Mouse (Mus musculus) hindbrain, embryonic 11.5 days (tissue): ENCODE results near the gene Coro1a. TPM values are rescaled to one million over a fixed set of nuclear protein-coding genes. Genes with fewer than 3 reads are reported as not detected.
A peak's percentile ranks its signal among the peaks of the same experiment; 100 is the strongest.

ENCODE experiments used
- ATAC-seq: fragments of 200-750 bp; cut with Nextera tagmentation; 2 replicates; pipeline ENCODE4 v1.8.0; 2017; ENCODE audit warnings: mild to moderate bottlenecking, moderate TSS enrichment, moderate library complexity; ENCODE audit not compliant: low FRiP score
- DNase-seq: peaks from one replicate; pipeline ENCODE4 v3.0.0-alpha.2; 2015; ENCODE audit warnings: low spot score
- H3K27ac ChIP-seq: fragments of 300-500 bp; sonication (generic); 2 replicates; pipeline ENCODE4 v1.5.1; 2014; ENCODE audit warnings: mild to moderate bottlenecking, low read depth, low read length
- H3K27me3 ChIP-seq: fragments of 300-500 bp; sonication (generic); 2 replicates; pipeline ENCODE4 v1.6.1; 2014; ENCODE audit warnings: mild to moderate bottlenecking, low read length, moderate library complexity, mixed read lengths; ENCODE audit not compliant: control insufficient read depth, insufficient read depth
- H3K36me3 ChIP-seq: fragments of 300-500 bp; sonication (generic); 2 replicates; pipeline ENCODE4 v1.6.1; 2014; ENCODE audit warnings: mild to moderate bottlenecking, low read length, moderate library complexity, mixed read lengths; ENCODE audit not compliant: control insufficient read depth, insufficient read depth
- H3K4me1 ChIP-seq: fragments of 300-500 bp; sonication (generic); replicated peaks from 2 replicates; pipeline ENCODE4 v1.6.1; 2014; ENCODE audit warnings: low read length, mixed read lengths; ENCODE audit not compliant: control insufficient read depth, insufficient read depth
- H3K4me2 ChIP-seq: fragments of 300-500 bp; sonication (generic); replicated peaks from 2 replicates; pipeline ENCODE4 v1.6.1; 2014; ENCODE audit warnings: mild to moderate bottlenecking, low read depth, low read length
- H3K4me3 ChIP-seq: fragments of 300-500 bp; sonication (generic); 2 replicates; pipeline ENCODE4 v1.5.1; 2014; ENCODE audit warnings: low read depth, low read length
- H3K9ac ChIP-seq: fragments of 300-500 bp; sonication (generic); 2 replicates; pipeline ENCODE4 v1.6.1; 2014; ENCODE audit warnings: low read depth, low read length
- H3K9me3 ChIP-seq: fragments of 300-500 bp; sonication (generic); 2 replicates; pipeline ENCODE4 v1.6.1; 2016; ENCODE audit warnings: low read length; ENCODE audit not compliant: control insufficient read depth
- WGBS: fragments of 180-500 bp; shearing (Covaris S2); extraction: QIAGEN DNeasy Blood & Tissue Kit; methylation state at CpG from one replicate; pipeline ENCODE4 v1.1.7; 2014; 5-methylcytosine and 5-hydroxymethylcytosine counted together
- polyA plus RNA-seq: library from polyadenylated mRNA; unstranded; fragments of >200 nt; fragmentation: Nextera tagmentation; extraction: Ambion mirVana; gene quantifications from 2 replicates; pipeline ENCODE4 v1.2.1, GENCODE M21; 2014

The Coro1a gene
- polyA plus RNA-seq, 1 experiment from 2014 or later: 45.3 TPM

- no peak for ATAC-seq
- Histone ChIP-seq H3K4me1 (no peaks in the 10 kb centered on the region), H3K4me2 (no peak overlapping the region), H3K27ac (no peak overlapping the region), H3K9ac (no peak overlapping the region), H3K36me3 (no peaks in the 10 kb centered on the region), H3K9me3 (no peaks in the 10 kb centered on the region), H3K27me3 (no peaks in the 10 kb centered on the region), H3K4me3 (no peak overlapping the region)
- WGBS: 88% methylated on average over 3 of the region's 3 CpGs
- no peak for DNase-seq
Observed at GRCm38 (mm10) chr7:126717566-126717965, 10.0 kb upstream of the Coro1a start.

GRCm38 (mm10) chr7:126715679-126716078 lies 8.1 kb upstream of the Coro1a start:
- DNase-seq: no peak
- Histone ChIP-seq H3K36me3 (no peaks in the 10 kb centered on the region), H3K9me3 (no peaks in the 10 kb centered on the region), H3K4me2 (no peak overlapping the region), H3K27me3 (no peaks in the 10 kb centered on the region), H3K4me1 (no peaks in the 10 kb centered on the region), H3K4me3 (no peak overlapping the region), H3K27ac (no peak overlapping the region), H3K9ac (no peak overlapping the region)
- no peak for ATAC-seq
- 81% methylated on average over 4 of the region's 4 CpGs for WGBS

GRCm38 (mm10) chr7:126711910-126712309 lies 4.3 kb upstream of the Coro1a start:
- no peaks in the 10 kb centered on the region for H3K4me1 ChIP-seq
- no peaks in the 10 kb centered on the region for H3K9me3 ChIP-seq
- 88% methylated on average over 3 of the region's 3 CpGs for WGBS
- no peak overlapping the region for H3K27ac ChIP-seq
- no peak overlapping the region for H3K9ac ChIP-seq
- H3K27me3 ChIP-seq: no peaks in the 10 kb centered on the region
- DNase-seq (no peak), ATAC-seq (no peak)
- no peaks in the 10 kb centered on the region for H3K36me3 ChIP-seq
- no peak overlapping the region for H3K4me2 ChIP-seq
- H3K4me3 ChIP-seq: no peak overlapping the region

GRCm38 (mm10) chr7:126710266-126710665 lies 2.7 kb upstream of the Coro1a start:
- no peak overlapping the region for H3K4me3 ChIP-seq
- H3K27me3 ChIP-seq: no peaks in the 10 kb centered on the region
- no peak for DNase-seq
- WGBS: 70% methylated on average over 3 of the region's 4 CpGs
- no peak for ATAC-seq
- H3K36me3 ChIP-seq: no peaks in the 10 kb centered on the region
- H3K27ac ChIP-seq: no peak overlapping the region
- no peak overlapping the region for H3K9ac ChIP-seq
- no peak overlapping the region for H3K4me2 ChIP-seq
- no peaks in the 10 kb centered on the region for H3K9me3 ChIP-seq
- H3K4me1 ChIP-seq: no peaks in the 10 kb centered on the region

GRCm38 (mm10) chr7:126708175-126708952 lies 777 bp upstream of the Coro1a start:
- Histone ChIP-seq H3K4me2 (no peak overlapping the region), H3K9me3 (no peaks in the 10 kb centered on the region), H3K4me1 (peaks cover 4% of the 10 kb centered on the region; the same call in 1 of the 2 replicates), H3K27me3 (no peaks in the 10 kb centered on the region), H3K4me3 (no peak overlapping the region), H3K36me3 (no peaks in the 10 kb centered on the region), H3K27ac (no peak overlapping the region), H3K9ac (no peak overlapping the region)
- 83% methylated on average over 10 of the region's 10 CpGs for WGBS
- ATAC-seq (no peak), DNase-seq (no peak)

GRCm38 (mm10) chr7:126704121-126704980 lies 3.2 kb downstream of the Coro1a start:
- 3% methylated on average over 38 of the region's 39 CpGs for WGBS
- Histone ChIP-seq H3K27me3 (no peaks in the 10 kb centered on the region), H3K27ac (no peak overlapping the region)

GRCm38 (mm10) chr7:126703757-126704077 lies 3.9 kb downstream of the Coro1a start:
- H3K27me3 ChIP-seq: no peaks in the 10 kb centered on the region
- peak overlapping the region; percentile 92 for H3K4me2 ChIP-seq
- ATAC-seq (no peak), DNase-seq (no peak)
- no peaks in the 10 kb centered on the region for H3K36me3 ChIP-seq
- no peak overlapping the region for H3K27ac ChIP-seq
- H3K4me1 ChIP-seq: peaks cover 11% of the 10 kb centered on the region
- H3K9ac ChIP-seq: peak overlapping the region; percentile 72
- H3K4me3 ChIP-seq: peak overlapping the region; percentile 65
- 21% methylated on average over 7 of the region's 7 CpGs for WGBS
- no peaks in the 10 kb centered on the region for H3K9me3 ChIP-seq

More at GRCm38 (mm10) chr7:126704121-126704980, 3.2 kb downstream of the Coro1a start:
- peak overlapping the region; percentile 92 for H3K4me2 ChIP-seq
- H3K4me1 ChIP-seq: peaks cover 11% of the 10 kb centered on the region
- peak overlapping the region; percentile 72 for H3K9ac ChIP-seq
- DNase-seq (peak; percentile 83), ATAC-seq (peak; percentile 82)
- no peaks in the 10 kb centered on the region for H3K36me3 ChIP-seq
- H3K9me3 ChIP-seq: no peaks in the 10 kb centered on the region
- peak overlapping the region; percentile 65 for H3K4me3 ChIP-seq

GRCm38 (mm10) chr7:126702861-126703756 lies 4.5 kb downstream of the Coro1a start:
- DNase-seq (no peak), ATAC-seq (no peak)
- Histone ChIP-seq H3K9me3 (no peaks in the 10 kb centered on the region), H3K27me3 (no peaks in the 10 kb centered on the region), H3K9ac (peak overlapping the region; percentile 72; the same call in 1 of the 2 replicates), H3K4me1 (peaks cover 11% of the 10 kb centered on the region), H3K4me3 (peak overlapping the region; percentile 65), H3K4me2 (peak overlapping the region; percentile 92), H3K36me3 (no peaks in the 10 kb centered on the region), H3K27ac (no peak overlapping the region)
- 88% methylated on average over 12 of the region's 12 CpGs for WGBS
